Mouse (Mus musculus): ENCODE data around the gene H60b.
"Not testable (repeated sequence)": the region's sequence is repeated elsewhere in the genome, so short reads cannot be mapped to it uniquely, and the experiment has no call there.

The H60b gene

GRCm38 (mm10) chr10:22165328-22166003, 7.1 kb downstream of the H60b start:
- not testable (repeated sequence) for DNase-seq (ENCODE audit: low read depth, low spot score)

DNA sequence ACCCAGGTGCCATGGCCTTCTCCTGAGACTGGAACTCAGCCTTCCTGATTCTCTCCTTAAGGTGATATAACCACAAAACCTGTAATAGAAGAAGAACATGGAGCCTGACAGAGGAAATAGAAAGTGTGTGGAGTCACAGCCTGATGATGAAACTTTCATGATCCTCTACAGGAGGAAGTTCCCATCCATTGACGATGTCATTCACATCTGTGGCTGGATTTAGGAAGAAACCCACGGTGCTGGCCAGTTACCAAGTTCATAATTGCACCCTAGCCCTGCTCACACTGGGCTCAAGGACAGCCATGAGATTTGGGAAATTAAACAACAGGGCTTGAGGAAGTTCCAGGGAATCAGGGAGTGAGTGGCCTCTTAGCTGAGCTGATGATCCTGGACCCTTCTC, 7.6 kb downstream of the H60b start:
- not testable (repeated sequence) for DNase-seq (ENCODE audit: low read depth, low spot score)

DNA sequence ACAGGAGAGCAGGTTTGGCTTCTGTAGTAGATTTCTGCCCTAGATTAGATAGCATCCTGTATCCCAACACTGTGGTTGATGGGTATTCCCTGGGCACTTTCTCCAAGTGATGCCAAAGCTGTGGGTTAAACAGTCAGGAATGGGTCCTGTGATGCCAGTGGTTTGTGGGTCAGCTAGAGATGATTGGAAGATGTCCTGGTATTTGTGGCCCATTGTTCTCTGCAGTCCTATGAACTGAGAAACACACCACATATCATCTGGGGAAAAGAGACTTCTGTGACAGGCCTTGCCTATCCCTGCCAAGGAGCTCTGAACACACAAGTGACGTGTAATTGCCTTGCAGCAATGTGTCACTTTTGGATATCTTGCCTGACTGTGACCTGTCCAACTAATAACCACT, 8.7 kb downstream of the H60b start:
- not testable (repeated sequence) for DNase-seq (ENCODE audit: low read depth, low spot score)

DNA sequence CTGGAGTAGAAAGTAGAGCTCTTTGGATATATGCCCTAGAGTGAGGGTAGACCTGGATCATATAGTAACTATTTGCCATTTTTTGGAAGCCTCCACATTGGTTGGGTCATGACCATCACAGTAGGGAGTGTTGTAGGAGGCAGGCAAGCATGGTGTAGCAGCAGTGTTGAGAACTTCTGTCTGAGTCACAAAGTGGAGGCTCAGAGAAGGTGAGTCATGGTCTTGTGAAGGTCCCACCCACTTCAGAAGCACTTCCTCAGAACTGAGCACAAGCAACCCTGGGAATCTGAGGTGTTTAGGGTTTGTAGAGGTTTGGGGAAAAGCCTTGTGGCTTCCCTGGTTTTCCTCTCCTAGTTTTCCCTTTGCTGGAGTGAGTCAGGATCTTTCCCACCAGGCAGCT, 10.7 kb downstream of the H60b start:
- DNase-seq (ENCODE audit: low read depth, low spot score): not testable (repeated sequence)

DNA sequence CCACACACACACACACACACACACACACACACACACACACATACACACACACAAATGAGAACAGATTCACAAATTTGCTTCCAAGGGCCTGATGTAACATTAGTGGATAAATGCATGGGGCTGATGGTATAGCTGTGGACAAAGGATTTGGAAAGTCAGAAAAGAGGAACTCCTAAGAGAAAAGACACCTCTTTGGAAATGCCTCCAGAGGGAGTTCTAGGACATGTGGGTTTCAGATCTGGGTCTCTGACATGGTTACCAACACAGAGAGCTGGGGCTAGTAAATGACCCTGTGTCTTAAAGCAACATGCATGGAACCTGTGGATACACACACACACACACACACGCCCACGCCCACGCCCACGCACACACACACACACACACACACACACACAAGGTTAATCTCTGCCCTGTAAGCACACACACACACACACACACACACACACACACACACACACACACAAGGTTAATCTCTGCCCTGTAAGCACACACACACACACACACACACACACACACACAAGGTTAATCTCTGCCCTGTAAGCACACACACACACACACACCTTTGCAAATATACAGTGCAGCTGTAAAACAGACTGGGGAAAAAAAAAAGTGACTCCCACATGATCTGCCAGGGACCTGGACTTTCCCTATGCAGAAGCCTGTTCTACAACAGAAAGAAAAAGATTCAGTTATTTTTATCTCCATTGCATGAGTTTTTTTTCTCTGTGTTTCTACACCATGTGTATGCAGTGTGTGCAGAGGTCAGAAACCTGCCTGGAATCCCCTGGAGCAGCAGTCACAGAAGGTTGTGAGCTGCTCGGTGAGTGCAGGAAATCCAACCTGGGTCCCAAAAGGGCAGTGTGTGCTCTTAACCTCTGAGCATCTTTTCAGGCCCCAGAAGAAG, 14.3 kb downstream of the H60b start:
- not testable (repeated sequence) for DNase-seq (ENCODE audit: low read depth, low spot score)

DNA sequence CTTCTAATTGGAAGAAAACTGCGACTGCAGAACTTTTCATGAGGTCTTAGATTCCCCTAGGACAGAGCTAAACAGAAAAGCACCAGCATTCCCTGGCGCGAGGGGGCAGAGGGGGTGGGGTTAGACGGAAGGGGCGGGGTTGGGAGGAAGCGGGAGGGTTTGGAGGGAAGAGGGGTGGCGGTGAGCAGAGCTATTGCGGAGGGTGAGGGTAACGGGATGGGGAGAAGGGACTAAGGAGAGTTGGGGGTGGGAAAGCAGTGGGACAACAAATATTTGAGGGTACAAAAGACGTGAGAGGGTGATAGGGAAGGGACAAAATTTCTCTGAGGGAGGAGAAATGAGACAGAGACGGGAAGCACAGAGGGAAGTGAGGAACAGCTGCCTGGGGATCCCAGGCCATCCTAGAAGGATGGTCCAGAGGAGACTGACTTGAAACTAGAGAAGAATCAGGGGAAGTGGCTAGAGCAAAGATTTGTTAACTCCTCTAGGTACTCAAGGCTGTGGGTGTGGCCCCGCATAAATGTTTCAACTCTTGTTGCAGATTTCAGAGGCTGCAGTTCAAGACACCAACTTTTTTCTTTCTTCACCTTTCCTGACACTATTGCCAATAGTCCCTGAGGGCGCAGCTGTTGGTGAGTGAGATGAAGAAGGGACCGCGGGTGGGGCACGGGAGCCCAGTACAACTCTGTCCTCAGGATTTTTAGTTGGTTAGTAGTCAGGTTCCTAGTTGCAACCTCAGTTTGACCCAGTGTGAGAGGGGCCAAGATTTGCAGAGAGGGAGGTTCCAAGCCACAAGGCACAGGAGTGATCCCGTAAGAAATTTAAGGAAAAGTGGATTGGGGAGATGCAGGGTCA, 15.2 kb downstream of the H60b start:
- not testable (repeated sequence) for DNase-seq (ENCODE audit: low read depth, low spot score)

DNA sequence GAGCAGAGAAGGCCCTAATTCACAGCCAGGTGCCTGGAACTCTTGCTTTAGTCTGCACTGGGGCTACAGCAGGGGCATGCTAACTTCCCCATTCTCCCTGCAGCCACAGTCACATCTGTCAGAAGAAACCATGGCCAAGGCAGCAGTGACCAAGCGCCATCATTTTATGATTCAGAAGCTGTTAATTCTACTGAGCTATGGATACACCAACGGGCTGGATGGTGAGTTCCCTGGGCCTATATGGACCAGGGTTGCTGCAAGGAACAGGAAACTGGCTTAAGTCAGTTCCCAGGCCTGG, 15.8 kb downstream of the H60b start:
- not testable (repeated sequence) for DNase-seq (ENCODE audit: low read depth, low spot score)

- DNase-seq (ENCODE audit: low read depth, low spot score): not testable (repeated sequence)
These were observed 18.1 kb downstream of the H60b start for GRCm38 (mm10) chr10:22176515-22176914.

DNA sequence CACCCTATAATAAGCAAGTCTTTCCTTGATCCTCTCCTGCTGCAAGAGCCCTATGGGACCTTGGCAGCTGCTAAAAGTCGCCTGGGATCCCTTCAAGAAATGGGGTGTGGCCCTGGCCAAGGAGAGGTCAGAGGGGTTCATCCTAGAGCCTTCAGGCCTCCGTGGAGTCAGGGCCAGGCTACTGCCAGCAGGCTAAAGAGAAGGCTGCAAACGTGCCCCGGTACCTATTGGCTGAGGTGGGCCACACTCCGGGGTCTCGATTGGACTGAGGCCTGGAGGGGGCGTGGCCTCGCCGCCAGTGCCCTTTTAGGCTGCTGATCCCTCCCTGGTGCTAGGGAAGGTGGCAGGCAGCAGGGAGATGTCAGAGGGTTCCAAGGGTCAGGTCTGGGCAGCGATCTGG, 32.6 kb downstream of the H60b start:
- peak; percentile 2 for DNase-seq (ENCODE audit: low read depth, low spot score)

- DNase-seq (ENCODE audit: low read depth, low spot score): not testable (repeated sequence)
These were observed 43.0 kb downstream of the H60b start for GRCm38 (mm10) chr10:22201352-22201751.

GRCm38 (mm10) chr10:22202784-22203583, 44.6 kb downstream of the H60b start:
- DNase-seq (ENCODE audit: low read depth, low spot score): not testable (repeated sequence)

GRCm38 (mm10) chr10:22206443-22206842, 48.1 kb downstream of the H60b start:
- not testable (repeated sequence) for DNase-seq (ENCODE audit: low read depth, low spot score)

GRCm38 (mm10) chr10:22212012-22212696, 53.8 kb downstream of the H60b start:
- not testable (repeated sequence) for DNase-seq (ENCODE audit: low read depth, low spot score)

GRCm38 (mm10) chr10:22223474-22224349, 65.3 kb downstream of the H60b start:
- not testable (repeated sequence) for DNase-seq (ENCODE audit: low read depth, low spot score)

GRCm38 (mm10) chr10:22265060-22265459, 106.7 kb downstream of the H60b start:
- no peak for DNase-seq (ENCODE audit: low read depth, low spot score)

DNA sequence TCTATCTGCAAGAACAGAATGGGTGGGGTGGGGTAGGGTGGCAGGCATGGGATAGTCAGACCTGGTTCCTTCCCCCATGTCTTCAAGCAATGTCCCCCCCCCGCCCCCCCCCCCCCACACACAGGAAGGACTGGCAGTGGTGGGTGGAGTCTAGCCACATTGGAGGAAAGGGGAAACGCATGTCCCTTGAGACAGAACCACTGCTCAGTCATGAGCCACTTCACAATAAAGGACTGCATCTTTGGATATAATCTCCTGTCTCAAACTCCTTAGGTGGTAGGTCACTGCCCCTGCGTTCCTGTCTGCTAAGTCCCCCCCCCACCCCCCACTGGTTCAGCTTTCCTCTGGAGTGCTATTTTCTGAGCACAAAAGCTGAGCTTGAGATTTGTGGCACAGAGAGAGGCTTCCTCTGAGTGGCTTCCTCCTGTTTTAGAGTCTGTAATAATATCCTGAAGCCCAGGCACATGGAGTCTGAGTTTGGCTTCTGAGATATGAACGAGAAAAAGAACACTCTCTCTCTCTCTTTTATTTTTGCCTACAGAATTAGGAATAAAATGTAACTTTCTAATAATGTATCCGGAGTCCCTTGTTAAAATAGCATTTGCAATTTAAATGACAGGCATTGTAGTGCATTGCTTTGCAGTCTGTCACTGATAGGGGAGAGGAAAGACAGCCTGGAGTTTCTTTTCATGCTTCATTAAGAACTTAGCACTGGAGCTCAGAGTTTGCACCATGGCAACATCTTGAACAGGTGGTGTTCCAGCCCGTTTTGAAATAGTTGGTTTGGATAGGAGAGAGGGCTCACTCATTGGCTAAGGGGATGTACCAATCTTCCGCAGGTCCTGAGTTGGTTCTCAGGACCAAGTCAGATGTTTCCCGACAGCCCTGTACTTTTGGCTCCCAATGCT, 112.7 kb downstream of the H60b start:
- DNase-seq (ENCODE audit: low read depth, low spot score): not testable (repeated sequence)

- not testable (repeated sequence) for DNase-seq (ENCODE audit: low read depth, low spot score)
These were observed 114.7 kb downstream of the H60b start for GRCm38 (mm10) chr10:22272914-22273683.
